Mouse (Mus musculus) layer of hippocampus, adult 18-20 months (tissue): ENCODE data around the gene Zfp955b. TPM values are rescaled to one million over a fixed set of nuclear protein-coding genes. Genes with fewer than 3 reads are reported as not detected.
"Not testable (repeated sequence)": the region's sequence is repeated elsewhere in the genome, so short reads cannot be mapped to it uniquely, and the experiment has no call there.

Source experiments
- DNase-seq, 2 experiments: peaks; one replicate each; pipeline ENCODE4 v3.0.0; 2022; ENCODE audit warnings: low spot score in 2 of 2
- long read RNA-seq: library from polyadenylated mRNA; stranded (forward); transcript quantifications from one replicate; pipeline ENCODE4 v2.0.0, GENCODE M21; 2021
- total RNA-seq, 2 experiments: library from RNA; stranded (reverse); gene quantifications; 2 replicates each; pipeline ENCODE4 v1.2.3; 2021

The Zfp955b gene
- 10 to 100 TPM; 29.1 to 31.9 TPM for total RNA-seq
- long read RNA-seq, full-length matches to known transcripts = 7 of 16 reads
- long read RNA-seq, partial matches to known transcripts = 1 of 16 reads
- long read RNA-seq, other reads (novel, unspliced or antisense) = 8 of 16 reads

DNA sequence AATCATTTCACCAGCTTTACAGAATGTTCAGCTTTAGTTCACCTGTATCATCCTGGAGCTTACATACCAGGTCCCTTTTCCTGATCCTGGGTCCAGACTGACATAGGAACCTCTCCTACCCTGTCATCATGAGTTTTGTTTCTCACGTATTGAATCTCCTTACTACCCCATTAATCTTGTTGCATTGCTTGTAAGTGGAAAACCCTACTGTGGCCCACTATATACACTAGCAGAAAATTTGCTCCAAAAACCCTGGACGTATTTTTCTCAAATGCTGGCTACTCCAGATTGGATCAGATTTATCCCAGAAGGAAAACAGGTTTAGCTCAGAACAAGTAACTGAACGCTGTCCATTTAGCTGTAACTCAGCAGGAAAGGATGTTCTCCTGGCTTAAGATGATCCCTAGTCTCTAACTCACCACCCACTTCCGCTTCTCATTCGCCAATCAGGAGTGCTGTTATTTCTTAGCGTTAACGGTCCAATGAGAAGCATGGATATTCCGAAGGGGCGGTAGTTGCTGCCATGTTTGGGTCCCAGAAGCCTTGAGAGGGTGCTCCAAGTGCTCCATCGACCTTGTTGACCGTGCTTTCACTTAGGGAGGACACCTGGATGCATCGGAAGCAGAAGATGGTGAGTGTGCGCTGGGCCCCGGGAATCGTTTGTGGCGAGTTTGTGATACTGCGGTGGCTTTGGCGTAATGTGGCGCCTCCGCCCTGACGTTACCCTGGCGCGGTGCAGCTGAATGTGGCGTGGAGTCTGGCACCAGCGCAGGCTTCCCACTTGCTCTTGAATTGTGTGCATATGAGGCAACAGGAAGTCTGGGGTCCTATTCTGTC lies at the start of gene Zfp955b:
Gene Zfp955b, plus strand, starts transcription at position 506 of the 837 bp plus-strand sequence.
- DNase-seq = not testable (repeated sequence)

DNA sequence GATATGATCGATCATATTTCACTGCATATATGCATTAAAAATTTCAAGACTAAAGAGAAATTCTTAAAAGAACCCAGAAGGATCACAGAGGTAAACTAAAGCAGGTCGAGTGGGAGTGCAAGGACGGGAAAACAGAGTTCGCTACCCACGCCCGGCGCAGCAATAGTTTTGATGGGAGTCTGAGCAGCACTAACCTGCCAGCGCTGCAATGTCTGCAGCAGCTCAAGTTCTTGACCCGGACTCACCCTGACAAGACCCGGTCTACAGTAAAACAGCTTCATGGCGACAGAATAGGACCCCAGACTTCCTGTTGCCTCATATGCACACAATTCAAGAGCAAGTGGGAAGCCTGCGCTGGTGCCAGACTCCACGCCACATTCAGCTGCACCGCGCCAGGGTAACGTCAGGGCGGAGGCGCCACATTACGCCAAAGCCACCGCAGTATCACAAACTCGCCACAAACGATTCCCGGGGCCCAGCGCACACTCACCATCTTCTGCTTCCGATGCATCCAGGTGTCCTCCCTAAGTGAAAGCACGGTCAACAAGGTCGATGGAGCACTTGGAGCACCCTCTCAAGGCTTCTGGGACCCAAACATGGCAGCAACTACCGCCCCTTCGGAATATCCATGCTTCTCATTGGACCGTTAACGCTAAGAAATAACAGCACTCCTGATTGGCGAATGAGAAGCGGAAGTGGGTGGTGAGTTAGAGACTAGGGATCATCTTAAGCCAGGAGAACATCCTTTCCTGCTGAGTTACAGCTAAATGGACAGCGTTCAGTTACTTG lies 34.6 kb upstream of the Zfp955b start, which contains the start of gene Zfp955a:
Gene Zfp955a, minus strand, starts transcription at position 616 of the 789 bp plus-strand sequence.
- DNase-seq = not testable (repeated sequence)

DNA sequence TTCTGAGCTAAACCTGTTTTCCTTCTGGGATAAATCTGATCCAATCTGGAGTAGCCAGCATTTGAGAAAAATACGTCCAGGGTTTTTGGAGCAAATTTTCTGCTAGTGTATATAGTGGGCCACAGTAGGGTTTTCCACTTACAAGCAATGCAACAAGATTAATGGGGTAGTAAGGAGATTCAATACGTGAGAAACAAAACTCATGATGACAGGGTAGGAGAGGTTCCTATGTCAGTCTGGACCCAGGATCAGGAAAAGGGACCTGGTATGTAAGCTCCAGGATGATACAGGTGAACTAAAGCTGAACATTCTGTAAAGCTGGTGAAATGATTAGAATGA lies 34.1 kb upstream of the Zfp955b start:
- not testable (repeated sequence) for DNase-seq

DNA sequence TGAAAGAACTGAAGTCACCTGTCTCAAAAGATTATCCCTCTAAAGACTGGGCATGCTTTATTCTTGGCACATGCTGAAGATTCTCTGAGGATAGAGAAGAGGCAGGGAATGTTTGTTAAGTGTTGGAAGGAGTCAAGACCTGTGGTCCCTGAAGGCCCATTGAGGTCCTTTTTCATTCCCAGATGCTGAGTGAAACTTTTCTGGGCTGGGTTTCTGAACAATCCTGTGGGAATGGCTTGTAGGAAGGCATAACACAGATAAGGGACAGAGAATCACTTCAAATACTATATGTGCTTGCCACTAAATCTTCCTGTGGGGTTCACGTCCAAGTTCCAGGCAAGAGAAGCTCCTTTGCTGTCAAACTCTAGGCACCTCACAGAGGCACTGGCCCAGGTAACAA lies 25.0 kb upstream of the Zfp955b start, which contains the start of gene Olfr63:
Gene Olfr63, plus strand, starts transcription at position 301 of the 400 bp plus-strand sequence.
- no peak for DNase-seq

DNA sequence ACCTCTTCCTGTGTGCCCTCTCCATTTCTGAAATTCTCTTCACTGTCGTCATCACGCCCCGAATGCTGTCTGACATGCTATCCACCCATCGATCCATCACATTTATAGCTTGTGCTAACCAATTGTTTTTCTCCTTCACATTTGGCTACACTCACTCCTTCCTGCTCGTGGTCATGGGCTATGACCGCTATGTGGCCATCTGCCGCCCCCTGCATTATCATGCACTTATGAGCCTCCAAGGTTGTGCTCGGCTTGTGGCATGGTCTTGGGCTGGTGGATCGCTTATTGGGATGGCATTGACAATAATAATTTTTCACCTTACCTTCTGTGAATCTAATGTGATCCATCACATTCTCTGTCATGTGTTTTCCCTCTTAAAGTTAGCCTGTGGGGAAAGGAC lies 20.4 kb upstream of the Zfp955b start:
- DNase-seq = no peak

DNA sequence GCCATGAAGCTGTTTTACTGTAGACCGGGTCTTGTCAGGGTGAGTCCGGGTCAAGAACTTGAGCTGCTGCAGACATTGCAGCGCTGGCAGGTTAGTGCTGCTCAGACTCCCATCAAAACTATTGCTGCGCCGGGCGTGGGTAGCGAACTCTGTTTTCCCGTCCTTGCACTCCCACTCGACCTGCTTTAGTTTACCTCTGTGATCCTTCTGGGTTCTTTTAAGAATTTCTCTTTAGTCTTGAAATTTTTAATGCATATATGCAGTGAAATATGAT lies 469 bp downstream of the Zfp955b start:
- DNase-seq = not testable (repeated sequence)

DNA sequence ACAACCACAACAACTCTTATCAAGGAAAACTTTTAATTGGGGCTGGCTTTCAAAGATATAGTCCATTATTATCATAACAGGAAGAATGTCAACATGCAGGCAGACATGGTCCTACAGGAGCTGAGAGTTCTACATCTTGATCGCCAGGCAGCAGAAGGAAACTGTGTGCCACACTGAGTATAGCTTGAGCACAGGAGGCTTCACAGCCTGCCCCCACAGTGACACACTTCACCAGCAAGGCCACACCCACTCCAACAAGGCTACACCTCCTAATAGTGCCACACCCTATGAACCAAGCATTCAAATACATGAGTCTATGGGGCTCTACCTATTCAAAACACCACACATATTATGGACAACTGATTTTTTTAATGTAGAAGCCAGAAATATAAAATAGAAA lies 63.6 kb downstream of the Zfp955b start:
- DNase-seq = no peak

Other genes with a start within 250 kb of the Zfp955b start
- gene 4921501E09Rik, start 221.5 kb upstream of the Zfp955b start, total RNA-seq = not detected
- gene Zfp563, start 200.2 kb upstream of the Zfp955b start, total RNA-seq = 10 to 100 TPM; 21.7 TPM
- 1 to 10 TPM; 3.6 to 3.7 TPM for gene Morc2b, start 149.9 kb upstream of the Zfp955b start, total RNA-seq
- not detected for gene Olfr55, start 121.1 kb upstream of the Zfp955b start, total RNA-seq
- gene Olfr239, start 98.2 kb upstream of the Zfp955b start, total RNA-seq = not detected
- gene Olfr1564, start 67.9 kb upstream of the Zfp955b start, total RNA-seq = 1 to 10 TPM in 1 of 2 experiments, under 1 TPM in 1; 0.79 to 1.3 TPM
- gene Zfp955a, start 34.4 kb upstream of the Zfp955b start, total RNA-seq = 10 to 100 TPM; 12.3 to 12.4 TPM
- gene Olfr63, start 24.9 kb upstream of the Zfp955b start, total RNA-seq = under 1 TPM in 1 of 2 experiments, not detected in 1; 0.05 TPM
- gene Zfp81, start 69.3 kb downstream of the Zfp955b start, total RNA-seq = 10 to 100 TPM; 20.1 to 20.5 TPM
- gene Zfp101, start 105.1 kb downstream of the Zfp955b start, total RNA-seq = 10 to 100 TPM; 11.4 to 12.7 TPM
- not detected for gene Actl9, start 143.4 kb downstream of the Zfp955b start, total RNA-seq
- gene Adamts10, start 234.7 kb downstream of the Zfp955b start, total RNA-seq = 10 to 100 TPM; 18.7 to 20.3 TPM